Mouse (Mus musculus) thymus, postnatal 36 days (tissue): ENCODE data around the gene Col28a1.

Source experiments
- DNase-seq, 2 experiments: peaks; one replicate each; pipeline ENCODE4 v3.0.0; 2022; ENCODE audit warnings: mixed read lengths in 2 of 2

Gene Col28a1

GRCm38 (mm10) chr6:8118577-8118976 lies 73.8 kb downstream of the Col28a1 start:
- no peak for DNase-seq

- DNase-seq: no peak
Observed at GRCm38 (mm10) chr6:8105870-8106706, 86.3 kb downstream of the Col28a1 start.

GRCm38 (mm10) chr6:8101224-8101623 lies 91.2 kb downstream of the Col28a1 start:
- no peak for DNase-seq

- DNase-seq: no peak
Observed at GRCm38 (mm10) chr6:8095856-8096255, 96.6 kb downstream of the Col28a1 start.

- no peak for DNase-seq
Observed at GRCm38 (mm10) chr6:8094160-8094953, 98.1 kb downstream of the Col28a1 start.

- DNase-seq: no peak
Observed at GRCm38 (mm10) chr6:8093556-8093955, 98.9 kb downstream of the Col28a1 start.

GRCm38 (mm10) chr6:8086847-8087246 lies 105.6 kb downstream of the Col28a1 start:
- DNase-seq: no peak

- no peak for DNase-seq
Observed at GRCm38 (mm10) chr6:8084806-8085205, 107.6 kb downstream of the Col28a1 start.

- no peak for DNase-seq
Observed at GRCm38 (mm10) chr6:8083196-8083595, 109.2 kb downstream of the Col28a1 start.

GRCm38 (mm10) chr6:8077572-8078146 lies 114.8 kb downstream of the Col28a1 start:
- DNase-seq: no peak

- no peak for DNase-seq
Observed at GRCm38 (mm10) chr6:8074914-8075313, 117.5 kb downstream of the Col28a1 start.

- no peak for DNase-seq
Observed at GRCm38 (mm10) chr6:8068979-8069378, 123.4 kb downstream of the Col28a1 start.

- no peak for DNase-seq
Observed at GRCm38 (mm10) chr6:8068394-8068793, 124.0 kb downstream of the Col28a1 start.

- DNase-seq: no peak
Observed at GRCm38 (mm10) chr6:8067124-8067523, 125.3 kb downstream of the Col28a1 start.

GRCm38 (mm10) chr6:8066208-8066607 lies 126.2 kb downstream of the Col28a1 start:
- peak; percentile 42 to 43 for DNase-seq

- no peak for DNase-seq
Observed at GRCm38 (mm10) chr6:8059199-8059598, 133.2 kb downstream of the Col28a1 start.

- DNase-seq: no peak
Observed at GRCm38 (mm10) chr6:8048216-8048615, 144.2 kb downstream of the Col28a1 start.

GRCm38 (mm10) chr6:8046446-8046845 lies 146.0 kb downstream of the Col28a1 start:
- DNase-seq: no peak

GRCm38 (mm10) chr6:8045825-8046224 lies 146.6 kb downstream of the Col28a1 start:
- DNase-seq: no peak

GRCm38 (mm10) chr6:8028711-8029110 lies 163.7 kb downstream of the Col28a1 start:
- DNase-seq: no peak

- no peak for DNase-seq
Observed at GRCm38 (mm10) chr6:8025332-8026129, 166.9 kb downstream of the Col28a1 start.

GRCm38 (mm10) chr6:8023527-8023926 lies 168.9 kb downstream of the Col28a1 start:
- DNase-seq: no peak

- DNase-seq: no peak
Observed at GRCm38 (mm10) chr6:7994736-7995135, 197.7 kb downstream of the Col28a1 start.
